Mouse (Mus musculus) ES-Bruce4 (cell line): ENCODE results near the gene Mogat2.

Source experiments
- CTCF ChIP-seq: IDR thresholded peaks from one replicate; pipeline ENCODE4 v1.8.1; 2011; ENCODE audit warnings: low read depth, low read length
- EP300 ChIP-seq: IDR thresholded peaks from 2 replicates; pipeline ENCODE4 v1.6.1; 2011; ENCODE audit warnings: low read depth, low read length; ENCODE audit not compliant: insufficient read depth
- POLR2A ChIP-seq: IDR thresholded peaks from one replicate; pipeline ENCODE4 v1.8.1; 2011; ENCODE audit warnings: low read length; ENCODE audit not compliant: insufficient read depth

DNA sequence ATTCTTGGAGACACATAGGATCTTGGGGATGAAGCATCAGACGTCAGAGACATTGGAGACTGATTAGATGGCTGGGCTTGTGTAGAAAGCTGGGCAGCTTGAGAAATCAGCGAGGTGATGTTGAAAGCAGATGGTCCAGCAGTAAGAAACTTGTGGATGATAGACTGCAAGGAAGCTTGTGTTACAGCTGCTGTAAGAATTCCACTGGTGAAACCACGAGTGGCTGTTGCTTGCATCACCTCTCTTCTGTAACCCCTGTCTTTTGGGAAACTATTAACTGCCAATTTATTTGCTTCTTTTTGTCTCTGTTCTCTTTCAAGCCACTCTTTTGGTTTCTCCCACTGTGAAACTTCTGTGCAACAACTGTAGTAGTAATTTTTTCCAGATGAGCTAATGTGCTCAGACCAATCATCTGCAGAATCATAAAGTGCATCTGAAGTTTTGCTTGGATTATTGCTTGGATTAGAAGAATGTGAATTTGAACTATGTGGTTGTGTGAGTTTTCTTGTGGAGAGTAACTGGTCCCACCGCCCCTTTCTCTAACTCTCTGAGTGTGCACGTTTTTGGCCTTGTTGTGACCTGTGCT is 9.8 kb upstream of the Mogat2 start:
- TF ChIP-seq POLR2A: no peak
- no peak for TF ChIP-seq CTCF
- TF ChIP-seq EP300: no peak
